Mouse (Mus musculus): ENCODE measurements around the gene Gm20683.
"Not testable (repeated sequence)": the region's sequence is repeated elsewhere in the genome, so short reads cannot be mapped to it uniquely, and the experiment has no call there.

Gene Gm20683

DNA sequence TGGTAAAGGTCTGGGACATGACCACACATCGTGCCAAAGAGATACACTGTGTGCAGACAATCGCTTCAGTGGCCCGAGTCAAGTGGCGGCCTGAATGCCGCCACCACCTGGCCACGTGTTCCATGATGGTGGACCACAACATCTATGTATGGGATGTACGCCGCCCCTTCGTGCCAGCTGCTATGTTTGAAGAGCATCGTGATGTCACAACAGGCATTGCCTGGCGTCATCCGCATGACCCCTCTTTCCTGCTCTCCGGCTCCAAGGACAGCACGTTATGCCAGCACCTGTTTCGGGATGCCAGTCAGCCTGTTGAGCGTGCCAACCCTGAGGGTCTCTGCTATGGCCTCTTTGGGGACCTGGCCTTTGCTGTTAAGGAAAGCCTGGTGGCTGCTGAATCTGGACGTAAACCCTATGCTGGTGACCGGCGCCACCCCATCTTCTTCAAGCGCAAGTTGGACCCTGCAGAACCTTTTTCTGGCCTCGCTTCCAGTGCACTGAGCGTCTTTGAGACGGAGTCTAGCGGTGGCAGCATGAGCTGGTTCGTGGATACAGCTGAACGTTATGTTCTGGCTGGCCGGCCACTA, 15.5 kb downstream of the Gm20683 start:
- DNase-seq = no peak

DNA sequence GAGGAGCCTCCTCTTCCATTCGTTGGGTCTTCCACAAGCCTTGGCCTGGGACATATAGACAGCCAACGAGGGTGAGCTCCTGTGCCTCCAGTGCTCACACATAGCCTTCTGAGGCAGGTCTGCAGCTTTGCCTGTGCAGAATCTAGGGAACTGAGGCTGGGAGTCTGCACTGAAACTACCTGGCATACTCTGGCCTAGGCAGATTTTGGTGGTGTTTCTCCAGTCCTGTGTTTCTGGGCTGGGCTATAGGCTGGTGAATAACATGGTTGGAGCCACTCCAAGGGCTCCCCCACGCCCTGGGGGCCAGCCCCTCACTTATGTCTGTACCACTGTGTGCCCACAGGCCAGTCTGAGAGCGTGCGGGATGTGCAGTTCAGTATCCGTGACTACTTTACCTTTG, 16.3 kb downstream of the Gm20683 start:
- no peak for DNase-seq

DNA sequence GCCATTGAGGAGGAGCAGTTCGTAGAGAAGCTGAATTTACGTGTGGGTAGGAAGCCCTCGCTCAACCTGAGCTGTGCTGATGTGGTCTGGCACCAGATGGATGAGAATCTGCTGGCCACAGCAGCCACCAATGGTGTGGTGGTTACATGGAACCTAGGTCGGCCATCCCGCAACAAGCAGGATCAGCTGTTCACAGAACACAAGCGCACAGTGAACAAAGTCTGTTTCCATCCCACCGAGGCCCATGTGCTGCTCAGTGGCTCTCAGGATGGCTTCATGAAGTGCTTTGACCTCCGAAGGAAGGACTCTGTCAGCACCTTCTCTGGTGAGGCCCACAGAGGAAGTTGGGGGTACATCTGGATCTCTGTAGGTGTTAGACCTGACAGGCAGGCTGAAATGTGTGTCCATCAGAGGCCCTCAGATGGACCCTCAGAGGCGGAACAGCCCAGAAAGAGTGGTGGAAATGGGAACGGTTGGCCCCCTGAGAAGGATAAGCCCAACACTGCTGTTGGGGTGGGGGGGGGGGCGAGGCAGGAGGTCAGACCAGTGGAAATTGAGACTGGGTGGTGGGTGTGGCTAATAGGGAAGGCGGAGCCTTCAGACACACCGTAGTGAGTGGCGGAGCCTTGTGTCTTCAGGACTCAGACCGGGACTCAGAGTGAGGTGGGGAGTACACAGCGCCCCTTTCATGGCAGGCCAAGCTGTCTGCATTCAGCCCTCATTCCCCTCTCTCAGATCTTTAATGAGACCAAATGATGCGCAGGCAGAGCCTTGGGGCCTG, 17.0 kb downstream of the Gm20683 start:
- no peak for DNase-seq

DNA sequence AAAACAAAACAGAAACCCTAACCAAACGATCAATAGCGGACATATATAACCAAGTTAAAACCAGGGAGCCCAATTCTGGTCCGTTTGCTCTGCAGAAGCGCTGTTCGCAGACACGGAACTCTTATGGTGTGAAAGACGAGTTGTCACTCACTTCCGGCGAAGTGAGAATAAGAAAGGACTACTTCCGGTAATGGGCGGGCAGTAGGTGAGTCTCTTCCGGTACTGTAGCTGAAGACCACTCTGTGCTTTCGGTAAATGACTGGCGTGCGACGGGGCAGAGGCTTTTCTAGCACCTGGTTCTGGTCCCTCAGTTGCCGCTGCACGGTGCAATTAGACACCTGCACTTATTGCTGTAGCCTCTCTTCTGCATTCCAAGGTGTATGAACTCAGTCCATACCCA, 18.1 kb downstream of the Gm20683 start, which contains the start of gene Wdr24:
Wdr24 (plus strand) TSS at position 176 of the 400 bp plus-strand sequence.
- peak; percentile 63 for DNase-seq

DNA sequence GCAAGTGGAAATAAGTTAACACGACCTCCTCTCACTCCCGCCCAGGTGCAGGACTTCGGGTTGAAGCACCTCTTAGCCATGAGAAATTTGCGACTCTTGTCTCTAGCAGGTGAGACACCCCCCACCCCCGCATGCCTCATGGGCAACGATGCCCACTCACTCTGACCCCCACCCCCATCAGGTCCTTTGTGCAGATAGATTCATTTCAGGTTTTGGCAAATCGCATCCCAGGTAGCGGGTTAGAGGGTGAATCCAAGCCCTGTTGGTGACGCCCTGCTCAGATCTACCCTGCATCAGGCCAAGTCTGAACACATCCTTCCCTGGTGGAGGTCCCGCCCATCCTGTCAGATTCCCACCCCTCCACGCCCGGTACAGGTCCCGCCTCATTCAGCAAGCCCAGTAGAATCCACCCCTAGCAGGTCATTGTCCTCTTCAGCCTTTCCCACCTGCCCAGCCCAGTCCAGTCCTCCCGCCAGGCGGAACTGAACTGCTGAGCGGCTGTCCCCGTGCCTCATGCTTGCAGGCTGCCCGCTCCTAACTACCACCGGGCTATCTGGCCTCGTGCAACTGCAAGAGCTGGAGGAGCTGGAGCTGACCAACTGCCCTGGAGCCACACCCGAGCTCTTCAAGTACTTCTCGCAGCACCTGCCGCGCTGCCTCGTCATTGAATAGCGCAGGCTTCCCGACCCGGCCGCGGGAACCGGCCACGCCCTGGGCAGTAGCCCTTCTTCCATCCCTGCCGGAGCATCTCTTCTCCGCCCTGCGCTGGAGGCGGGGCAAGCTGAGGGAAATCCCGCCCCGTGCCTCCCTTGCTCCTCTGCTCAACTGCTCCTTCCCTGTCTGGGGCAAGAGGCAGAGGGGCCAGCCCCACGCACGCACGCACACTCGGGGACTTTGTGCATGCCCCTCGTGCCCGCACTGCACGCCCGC, 22.4 kb downstream of the Gm20683 start:
- DNase-seq = no peak

DNA sequence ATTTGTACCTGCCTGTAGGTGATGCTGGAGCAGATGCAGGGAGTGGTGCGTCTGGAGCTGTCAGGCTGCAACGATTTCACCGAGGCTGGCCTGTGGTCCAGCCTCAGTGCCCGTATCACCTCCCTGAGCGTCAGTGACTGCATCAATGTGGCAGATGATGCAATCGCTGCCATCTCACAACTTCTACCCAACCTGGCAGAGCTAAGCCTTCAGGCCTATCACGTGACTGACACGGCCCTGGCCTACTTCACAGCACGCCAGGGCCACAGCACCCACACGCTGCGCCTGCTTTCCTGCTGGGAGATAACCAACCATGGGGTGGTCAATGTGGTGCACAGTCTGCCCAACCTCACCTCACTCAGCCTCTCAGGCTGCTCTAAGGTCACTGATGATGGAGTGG, 23.9 kb downstream of the Gm20683 start:
- no peak for DNase-seq

DNA sequence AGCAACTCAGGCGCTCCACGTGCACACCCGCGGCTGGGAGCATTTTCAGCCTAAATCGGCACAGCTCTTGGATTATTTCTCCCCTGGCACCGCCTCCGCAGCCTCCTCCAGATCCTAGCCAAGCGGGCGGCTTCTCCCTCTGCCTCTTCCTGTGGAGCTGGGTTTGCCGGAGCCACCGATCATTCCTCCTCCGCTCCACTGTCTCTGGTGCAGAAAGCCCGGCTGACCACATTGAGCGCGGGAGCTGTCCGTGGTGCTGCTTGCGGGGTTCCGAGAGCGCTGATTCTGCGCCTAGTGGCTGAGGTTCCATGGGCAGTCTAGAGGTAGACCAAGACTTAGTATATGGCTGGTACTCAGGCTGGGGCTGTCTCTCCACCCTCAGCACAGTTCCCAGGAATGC, 28.1 kb downstream of the Gm20683 start:
- peak; percentile 77 for DNase-seq

DNA sequence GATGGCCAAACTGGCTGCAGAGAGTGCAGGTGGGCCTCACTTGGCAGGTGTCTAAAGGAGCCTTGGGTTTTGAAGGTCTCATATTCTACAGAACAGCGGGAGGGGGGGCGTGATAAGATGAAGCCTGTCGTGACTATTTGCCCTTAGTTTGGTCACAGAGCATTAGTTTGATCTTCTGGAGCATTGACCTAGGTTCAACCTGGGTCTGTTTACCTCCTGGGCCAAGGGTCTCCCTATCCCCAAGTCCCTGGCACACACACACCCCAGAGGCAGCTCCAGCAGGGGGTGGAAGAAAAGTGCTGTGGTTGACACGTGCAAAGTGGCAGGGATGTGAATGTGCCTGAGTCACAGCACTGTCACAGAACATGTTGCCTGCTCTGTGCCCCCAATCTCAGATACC, 30.7 kb downstream of the Gm20683 start:
- DNase-seq = no peak

DNA sequence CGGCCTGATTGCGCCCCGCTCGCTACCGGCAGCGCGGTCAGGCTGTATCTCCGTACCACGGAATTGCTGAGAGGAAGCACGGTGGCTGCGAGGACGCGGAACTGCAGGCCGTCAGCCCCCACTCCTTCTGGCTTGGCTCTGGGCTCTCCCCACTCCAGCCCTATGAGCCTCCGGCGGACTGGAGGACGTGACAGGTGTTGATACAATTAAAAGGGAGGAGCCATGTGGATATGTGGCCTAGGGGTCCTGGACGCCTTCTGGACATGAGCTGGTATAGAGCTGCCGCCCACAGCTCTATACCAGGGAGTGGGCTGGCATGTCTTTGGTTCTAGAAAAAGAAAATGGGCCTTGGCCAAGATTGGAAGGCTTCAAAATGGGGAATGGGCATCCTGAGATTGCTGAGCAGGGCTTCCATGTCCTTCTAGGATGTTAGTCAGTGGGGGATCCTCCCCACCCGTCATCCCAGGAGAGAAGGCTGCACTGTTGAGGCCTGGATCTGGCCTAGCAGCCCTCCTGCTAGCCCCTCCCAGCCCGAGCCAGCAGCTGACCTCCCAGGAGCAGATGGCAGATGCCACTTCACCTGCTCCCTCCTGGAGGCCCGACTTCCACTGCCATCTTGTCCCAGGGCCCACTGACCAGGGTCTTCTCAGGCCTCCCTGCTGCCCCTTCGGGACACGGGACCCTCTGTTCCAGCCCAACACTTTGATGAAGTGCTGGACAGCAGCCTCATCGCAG, 31.8 kb downstream of the Gm20683 start:
- no peak for DNase-seq

DNA sequence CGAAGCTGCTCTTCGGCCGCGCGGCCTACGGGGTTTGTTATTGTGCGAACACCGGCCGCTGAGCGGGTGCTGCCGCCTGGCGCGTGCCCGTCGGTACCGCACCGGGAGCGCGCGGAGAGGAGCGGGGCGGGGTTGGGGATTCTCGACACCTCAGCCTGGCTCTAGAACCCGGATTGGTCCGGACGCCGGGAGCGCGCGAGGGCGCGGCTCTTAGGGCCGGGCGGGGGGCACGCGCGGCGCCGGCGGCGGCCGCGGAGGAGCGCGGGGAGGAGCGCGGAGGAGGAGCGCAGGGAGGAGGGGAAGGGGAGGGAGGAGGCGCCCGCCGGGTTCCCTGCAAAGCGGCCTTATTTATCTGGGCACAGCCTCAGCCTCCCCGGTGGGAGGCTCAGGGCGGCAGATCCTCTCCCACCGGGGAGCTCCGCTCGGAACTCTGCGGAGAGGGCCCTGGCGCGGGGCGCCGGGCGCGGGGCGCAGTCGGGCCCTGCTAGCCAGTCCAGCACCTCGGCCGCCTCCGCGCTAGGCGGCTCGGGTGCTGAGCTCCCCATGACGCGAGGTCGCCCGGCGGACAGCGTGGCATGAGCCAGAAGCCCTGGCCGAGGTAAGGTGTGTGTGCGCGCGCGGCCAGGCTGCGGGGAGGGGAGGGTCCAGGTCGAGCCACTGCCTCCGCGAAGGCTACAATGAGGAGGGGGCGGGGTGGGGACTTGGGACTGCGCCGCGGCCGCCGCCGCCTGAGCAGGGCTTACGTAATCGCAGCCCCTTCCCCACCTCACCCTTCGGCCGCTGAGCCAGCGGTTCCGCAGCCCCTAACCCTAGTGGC, 32.6 kb downstream of the Gm20683 start, which contains the start of gene Fbxl16:
Fbxl16 (plus strand) TSS at position 297 of the 817 bp plus-strand sequence.
- peak; percentile 87 for DNase-seq

DNA sequence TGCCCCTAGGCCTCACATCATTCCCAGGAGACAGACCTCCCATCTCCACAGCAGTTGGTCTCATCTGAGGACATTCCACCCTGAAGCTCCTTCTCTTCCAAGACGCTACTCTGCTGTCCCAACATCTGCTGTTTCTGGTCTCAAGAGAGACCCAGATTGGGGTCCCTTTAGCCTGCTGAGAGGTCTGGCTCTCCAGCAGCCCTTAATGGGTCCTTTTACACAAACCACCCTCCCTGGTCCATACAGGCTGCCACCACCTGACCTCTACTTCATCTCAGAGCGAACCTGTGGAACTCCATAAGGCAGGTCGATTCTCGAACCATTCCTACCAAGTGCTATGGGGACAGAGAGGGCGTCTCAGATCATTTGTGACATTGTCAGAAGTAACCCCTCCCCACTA, 33.5 kb downstream of the Gm20683 start:
- DNase-seq = no peak

DNA sequence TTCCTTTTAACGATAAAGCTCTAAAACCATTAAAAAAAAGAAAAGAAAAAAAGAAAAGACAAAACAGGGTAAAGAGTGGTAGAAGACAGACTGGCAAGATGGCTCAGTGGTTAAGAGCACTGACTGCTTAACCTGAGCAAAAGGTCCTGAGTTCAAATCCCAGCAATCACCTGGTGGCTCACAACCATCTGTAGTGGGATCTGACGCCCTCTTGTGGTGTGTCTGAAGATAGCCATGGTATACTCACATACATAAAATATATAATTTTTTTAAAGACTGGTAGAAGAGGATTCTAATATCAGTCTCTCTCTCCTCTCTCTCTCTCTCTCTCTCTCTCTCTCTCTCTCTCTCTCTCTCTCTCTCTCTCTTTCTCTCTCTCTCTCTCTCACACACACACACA, 34.1 kb downstream of the Gm20683 start:
- DNase-seq = not testable (repeated sequence)

DNA sequence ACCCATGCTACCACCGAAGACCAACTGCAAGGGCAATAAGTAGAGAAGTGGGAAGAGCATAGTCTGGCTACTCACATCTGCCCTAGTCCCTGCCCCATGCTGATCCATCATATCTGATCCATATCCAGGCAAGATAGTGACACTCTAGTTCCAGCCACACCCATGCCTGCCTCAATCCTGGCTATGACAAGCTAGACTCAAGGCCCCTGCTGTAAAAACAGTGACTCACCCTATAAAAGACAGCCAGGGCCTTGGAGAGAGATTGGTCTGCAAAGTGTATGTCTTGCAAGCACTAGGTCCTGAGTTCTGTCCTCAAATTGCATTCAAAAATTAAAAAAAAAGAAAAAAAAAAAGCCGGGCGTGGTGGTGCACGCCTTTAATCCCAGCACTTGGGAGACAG, 35.1 kb downstream of the Gm20683 start:
- no peak for DNase-seq

DNA sequence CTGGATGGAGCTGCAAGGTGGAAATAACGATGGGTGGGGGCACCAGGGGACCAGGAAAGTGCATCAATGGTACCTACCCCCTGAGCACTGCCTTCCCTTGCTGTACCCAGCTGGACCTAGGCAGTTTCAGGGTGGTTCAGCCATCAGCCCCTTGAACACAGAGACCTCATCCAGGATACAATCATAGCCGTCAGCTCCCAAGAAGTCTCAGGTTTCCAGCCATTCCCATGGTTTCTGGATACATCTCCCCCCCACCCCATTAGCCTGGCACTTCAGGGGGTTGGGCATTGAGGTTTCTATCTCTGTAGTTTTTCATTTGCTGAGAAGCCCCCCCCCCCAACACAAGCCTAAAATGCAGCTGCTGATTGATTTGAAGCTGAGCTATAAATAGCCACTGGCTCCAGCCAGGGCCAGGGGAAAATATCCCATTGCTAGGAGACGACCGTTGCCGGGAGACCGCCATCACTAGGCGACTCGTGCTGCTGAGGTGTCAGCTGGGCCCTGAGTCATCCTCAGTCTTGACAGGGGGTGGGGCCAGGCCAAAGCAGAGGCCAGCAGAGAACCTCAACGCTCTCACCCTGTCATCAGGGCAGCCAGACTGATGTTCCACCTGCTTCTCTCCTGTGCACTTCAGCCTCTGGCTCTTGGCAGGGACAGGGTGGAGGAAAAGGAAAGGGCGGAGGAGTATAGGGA, 38.6 kb downstream of the Gm20683 start:
- DNase-seq = peak; percentile 71

DNA sequence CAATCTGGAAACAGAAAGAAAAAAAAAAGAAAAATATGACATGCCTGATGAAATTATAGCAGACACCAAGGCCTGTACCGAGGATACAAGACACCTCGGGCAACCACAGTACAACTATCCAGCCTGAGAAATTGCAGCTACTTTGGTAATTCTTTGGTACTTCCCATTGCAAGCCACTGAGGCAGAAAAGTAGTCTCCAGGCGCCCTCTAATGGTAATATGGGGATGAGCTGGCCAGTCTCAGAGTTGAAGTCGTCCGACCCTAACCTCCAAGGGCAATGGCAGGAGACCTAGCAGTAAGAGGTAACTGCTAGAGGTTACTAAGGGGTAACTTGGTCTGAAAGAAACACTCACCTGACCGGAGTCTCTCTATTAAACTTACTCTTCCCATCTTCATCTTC, 40.5 kb downstream of the Gm20683 start:
- no peak for DNase-seq

DNA sequence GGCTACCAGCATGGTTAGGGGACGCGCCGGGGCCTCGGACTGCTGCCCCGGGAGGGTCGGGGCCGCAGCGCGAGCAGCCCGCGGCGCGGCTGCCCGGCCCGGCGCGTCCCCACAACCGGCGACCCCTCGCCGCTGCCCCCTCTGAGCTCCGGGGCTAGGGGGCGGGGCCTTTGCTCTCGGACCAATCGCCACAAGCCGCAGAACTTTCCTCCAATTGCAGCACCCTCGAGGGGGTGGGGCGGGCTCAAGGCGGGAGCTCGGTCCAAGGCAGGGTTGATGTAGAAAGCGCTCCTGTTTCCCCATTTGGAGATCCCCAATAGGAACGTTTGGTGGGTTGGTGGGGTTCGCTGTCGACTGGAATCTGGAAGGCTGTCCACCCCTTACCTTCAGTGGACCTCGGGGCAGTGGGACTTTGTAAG, 44.6 kb downstream of the Gm20683 start, which contains the start of gene Metrn:
Metrn (minus strand) TSS at position 186 of the 419 bp plus-strand sequence.
- DNase-seq = peak; percentile 78

DNA sequence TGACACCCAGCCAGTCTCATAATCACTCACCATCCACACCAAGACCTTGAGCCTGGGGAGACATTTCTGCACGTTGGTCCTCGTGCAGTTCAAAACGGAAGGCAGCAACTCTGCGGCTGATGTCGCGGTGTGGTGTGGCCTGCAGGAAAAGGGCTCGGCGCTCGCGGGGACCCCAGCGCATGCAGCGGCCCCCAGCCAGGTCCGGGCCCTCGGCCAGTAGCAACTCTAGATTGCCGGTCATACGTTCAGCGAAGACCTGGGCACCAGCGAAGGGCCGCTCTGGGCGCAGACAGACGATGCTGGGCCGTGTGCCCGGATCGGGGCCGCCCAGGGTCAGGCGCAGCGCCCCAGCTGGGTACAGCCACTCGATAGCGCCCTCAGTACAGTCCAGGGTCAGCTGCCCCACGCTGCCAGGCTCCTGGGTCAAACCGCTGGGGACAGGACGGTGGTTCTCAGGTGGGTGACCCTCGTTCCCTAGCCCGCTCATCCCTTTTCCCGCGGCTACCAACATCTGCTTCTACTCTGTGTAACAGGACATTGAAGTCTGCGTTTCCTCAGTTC, 45.3 kb downstream of the Gm20683 start:
- DNase-seq = peak; percentile 45

DNA sequence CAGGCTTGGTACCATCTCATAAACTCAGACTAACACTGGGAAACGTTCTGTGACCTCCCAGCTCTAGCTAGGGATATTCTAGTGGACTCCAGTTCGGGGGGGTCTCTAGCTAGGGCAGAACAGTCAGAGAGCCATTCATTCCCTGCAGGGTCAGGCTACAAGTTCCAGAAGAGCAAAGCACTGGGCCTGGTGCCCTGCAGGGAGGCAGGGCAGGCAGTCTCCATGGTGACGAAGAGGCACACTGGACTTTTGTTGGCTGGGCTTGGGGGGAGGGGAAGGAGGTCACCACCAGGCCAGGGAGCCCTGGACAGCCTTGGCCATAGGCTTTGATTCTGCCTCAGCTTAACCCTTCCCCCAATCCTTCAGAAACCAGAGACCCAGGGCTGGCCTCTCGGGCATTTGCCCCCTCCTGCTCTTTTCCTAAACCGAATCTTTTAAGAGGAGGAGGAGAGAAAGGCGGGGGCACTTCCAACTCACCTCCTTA, 45.9 kb downstream of the Gm20683 start, which contains the start of gene AC134908.4:
AC134908.4 (minus strand) TSS at position 51 of the 484 bp plus-strand sequence.
- no peak for DNase-seq

DNA sequence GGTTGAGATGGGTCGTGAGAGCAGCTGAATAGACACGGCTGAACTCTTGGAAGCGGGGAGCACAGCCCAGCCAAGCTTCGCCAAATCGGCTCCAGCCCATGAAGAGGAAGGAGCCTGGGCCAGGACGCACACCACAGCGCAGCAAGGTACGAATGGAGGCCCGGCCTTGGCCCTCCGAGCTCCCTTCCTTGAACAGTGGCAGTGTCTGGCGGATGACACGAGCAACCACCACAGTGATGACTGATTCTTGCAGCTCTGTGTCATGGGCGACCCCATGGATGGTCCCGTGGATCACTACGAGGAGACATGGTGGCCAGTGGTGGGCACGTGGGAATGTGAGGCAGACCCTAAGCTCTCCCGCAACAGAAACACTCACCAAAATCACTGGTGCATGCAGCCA, 46.6 kb downstream of the Gm20683 start:
- no peak for DNase-seq

DNA sequence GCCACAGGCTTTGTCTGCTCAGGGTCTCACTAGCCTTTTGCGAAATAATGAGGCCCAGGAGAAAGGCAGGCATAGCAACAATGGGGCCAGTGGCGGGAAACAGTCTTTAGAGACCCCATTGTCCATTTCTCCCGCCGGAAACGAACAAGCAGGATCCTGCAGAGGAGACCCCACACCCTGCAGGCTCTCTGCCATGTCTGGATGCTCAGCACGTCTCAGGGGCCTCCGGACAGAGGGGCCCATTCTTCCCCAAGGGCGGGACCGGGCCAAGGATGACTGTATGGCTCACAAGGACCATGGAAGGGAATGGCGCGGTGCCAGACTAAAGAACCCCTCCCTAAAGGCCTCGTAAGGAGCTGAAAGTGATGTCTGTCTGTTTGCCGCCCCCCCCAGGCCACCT, 47.4 kb downstream of the Gm20683 start:
- no peak for DNase-seq
